Mouse (Mus musculus): ENCODE measurements around the gene Ssna1.

DNA sequence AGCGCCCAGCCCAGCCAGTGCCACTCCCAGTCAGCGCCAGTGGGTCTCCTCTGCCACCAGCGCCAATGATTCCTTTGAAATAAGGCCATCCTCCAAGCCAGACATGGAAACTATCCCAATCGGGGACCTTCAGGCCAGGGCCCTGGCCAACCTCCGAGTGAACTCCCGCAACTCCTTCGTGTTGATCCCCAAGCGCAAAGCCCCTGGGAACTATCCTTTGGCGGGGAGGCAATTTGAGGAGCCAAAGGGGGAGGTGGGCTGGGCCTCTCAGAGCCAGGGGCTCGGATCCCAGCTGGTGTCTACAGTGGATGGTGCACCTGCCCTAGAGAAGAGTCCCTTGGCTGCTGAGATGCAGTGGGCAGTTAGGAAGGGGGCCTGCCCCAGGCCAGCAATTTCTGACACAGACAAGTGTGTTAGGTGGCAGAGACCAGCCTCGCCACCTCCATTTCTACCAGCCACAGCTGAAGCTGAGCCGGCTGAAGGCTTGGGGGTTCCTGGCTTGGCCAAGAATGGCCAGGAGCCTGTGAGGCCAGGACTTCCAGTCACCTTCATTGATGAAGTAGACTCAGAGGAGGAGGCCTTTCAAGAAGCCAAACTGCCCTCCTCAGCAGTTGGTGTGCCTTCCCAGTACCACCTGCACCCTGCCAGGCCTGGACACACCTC lies 8.5 kb downstream of the Ssna1 start:
- TF ChIP-seq CTCF (IDR thresholded peaks at IDR 0.05; ENCODE audit: extremely low read depth, insufficient read depth, insufficient read length, insufficient replicate concordance) = no peak
- TF ChIP-seq POLR2A (IDR thresholded peaks at IDR 0.05; ENCODE audit: low read depth, low read length) = no peak
